Mouse (Mus musculus) stomach, postnatal 0 days (tissue): ENCODE results near the gene Pde4b. TPM values are rescaled to one million over a fixed set of nuclear protein-coding genes. Genes with fewer than 3 reads are reported as not detected.

Source experiments
- ATAC-seq: fragments of 200-750 bp; cut with Nextera tagmentation; 2 replicates; pipeline ENCODE4 v1.8.0; 2017; ENCODE audit not compliant: low FRiP score, low TSS enrichment
- DNase-seq: peaks from one replicate; pipeline ENCODE4 v3.0.0-alpha.2; 2016; ENCODE audit warnings: low spot score
- H3K27ac ChIP-seq: fragments of 300-500 bp; sonication (generic); replicated peaks from 2 replicates; pipeline ENCODE4 v1.5.1; 2014; ENCODE audit warnings: mild to moderate bottlenecking, control low read depth
- H3K27me3 ChIP-seq: fragments of 300-500 bp; sonication (generic); 2 replicates; pipeline ENCODE4 v1.6.1; 2014; ENCODE audit warnings: low read length; ENCODE audit not compliant: control insufficient read depth, insufficient read depth
- H3K36me3 ChIP-seq: fragments of 300-500 bp; sonication (generic); 2 replicates; pipeline ENCODE4 v1.6.1; 2014; ENCODE audit warnings: low read length, mixed read lengths; ENCODE audit not compliant: control insufficient read depth, insufficient read depth
- H3K4me1 ChIP-seq: fragments of 300-500 bp; sonication (generic); replicated peaks from 2 replicates; pipeline ENCODE4 v1.6.1; 2014; ENCODE audit warnings: antibody characterized with exemption; ENCODE audit not compliant: control insufficient read depth, insufficient read depth
- H3K4me2 ChIP-seq: fragments of 300-500 bp; sonication (generic); replicated peaks from 2 replicates; pipeline ENCODE4 v1.6.1; 2014; ENCODE audit warnings: low read depth, mild to moderate bottlenecking, control low read depth, moderate library complexity
- H3K4me3 ChIP-seq: fragments of 300-500 bp; sonication (generic); 2 replicates; pipeline ENCODE4 v1.5.1; 2014; ENCODE audit warnings: low read depth, low read length, control low read depth
- H3K9ac ChIP-seq: fragments of 300-500 bp; sonication (generic); 2 replicates; pipeline ENCODE4 v1.6.1; 2014; ENCODE audit warnings: mild to moderate bottlenecking, low read length, control low read depth, mixed read lengths
- H3K9me3 ChIP-seq: fragments of 300-500 bp; sonication (generic); 2 replicates; pipeline ENCODE4 v1.6.1; 2016; ENCODE audit warnings: low read length; ENCODE audit not compliant: control insufficient read depth
- CTCF ChIP-seq: IDR thresholded peaks from 2 replicates; pipeline ENCODE4 v1.5.1; 2016; ENCODE audit warnings: antibody characterized with exemption, low read depth, mild to moderate bottlenecking, moderate library complexity
- EP300 ChIP-seq: optimal IDR thresholded peaks from 2 replicates; pipeline ENCODE3; 2016; ENCODE audit warnings: antibody characterized with exemption
- WGBS: fragments of 180-500 bp; shearing (Covaris S2); extraction: QIAGEN DNeasy Blood & Tissue Kit; methylation state at CpG from one replicate; pipeline ENCODE4 v1.1.7; 2014; 5-methylcytosine and 5-hydroxymethylcytosine counted together
- polyA plus RNA-seq: library from polyadenylated mRNA; unstranded; fragments of >200 nt; fragmentation: Nextera tagmentation; extraction: Ambion mirVana; gene quantifications from 2 replicates; pipeline ENCODE4 v1.2.1, GENCODE M21; 2015

The Pde4b gene
- polyA plus RNA-seq, 1 experiment from 2014 or later = 9.1 TPM

GRCm38 (mm10) chr4:102498920-102499316, 411.6 kb downstream of the Pde4b start:
- Histone ChIP-seq H3K9ac (no peak overlapping the region), H3K4me2 (no peak overlapping the region), H3K9me3 (no peaks in the 10 kb centered on the region), H3K4me1 (no peaks in the 10 kb centered on the region), H3K4me3 (no peak overlapping the region), H3K36me3 (no peaks in the 10 kb centered on the region), H3K27me3 (no peaks in the 10 kb centered on the region; the same call in 1 of the 2 replicates), H3K27ac (no peak overlapping the region)
- 87% methylated on average over 1 of the region's 1 CpGs for WGBS
- DNase-seq = no peak
- no peak for ATAC-seq
- TF ChIP-seq EP300 (no peak), CTCF (no peak)

GRCm38 (mm10) chr4:102505714-102506113, 418.4 kb downstream of the Pde4b start:
- Histone ChIP-seq H3K27me3 (no peaks in the 10 kb centered on the region), H3K36me3 (no peaks in the 10 kb centered on the region), H3K4me2 (no peak overlapping the region), H3K27ac (no peak overlapping the region), H3K9ac (no peak overlapping the region), H3K4me3 (no peak overlapping the region), H3K4me1 (0 out of 2 replicates have a peak, but pooled peaks cover 2% of the 10 kb centered on the region), H3K9me3 (no peaks in the 10 kb centered on the region)
- 73% methylated on average over 6 of the region's 6 CpGs for WGBS
- DNase-seq = no peak
- TF ChIP-seq EP300 = no peak
- TF ChIP-seq CTCF = peak; percentile 19; the same call in 1 of the 2 replicates
- no peak for ATAC-seq

GRCm38 (mm10) chr4:102506376-102507280, 419.3 kb downstream of the Pde4b start:
- 71% methylated on average over 15 of the region's 15 CpGs for WGBS
- no peak overlapping the region for H3K4me3 ChIP-seq
- TF ChIP-seq CTCF (no peak), EP300 (no peak)
- DNase-seq (no peak), ATAC-seq (no peak)
- H3K4me1 ChIP-seq = peaks cover 3% of the 10 kb centered on the region; the same call in 1 of the 2 replicates
- H3K36me3 ChIP-seq = no peaks in the 10 kb centered on the region
- no peaks in the 10 kb centered on the region for H3K27me3 ChIP-seq
- H3K4me2 ChIP-seq = no peak overlapping the region
- H3K9ac ChIP-seq = no peak overlapping the region
- no peaks in the 10 kb centered on the region for H3K9me3 ChIP-seq
- no peak overlapping the region for H3K27ac ChIP-seq

GRCm38 (mm10) chr4:102507344-102507743, 420.0 kb downstream of the Pde4b start:
- 66% methylated on average over 9 of the region's 9 CpGs for whole genome bisulfite sequencing
- Histone ChIP-seq H3K4me3 (no peak overlapping the region), H3K4me2 (no peak overlapping the region), H3K4me1 (peaks cover 4% of the 10 kb centered on the region), H3K9ac (no peak overlapping the region), H3K27ac (no peak overlapping the region), H3K36me3 (no peaks in the 10 kb centered on the region), H3K9me3 (no peaks in the 10 kb centered on the region), H3K27me3 (no peaks in the 10 kb centered on the region)
- DNase-seq = no peak
- ATAC-seq = no peak
- TF ChIP-seq CTCF (no peak), EP300 (no peak)

DNA sequence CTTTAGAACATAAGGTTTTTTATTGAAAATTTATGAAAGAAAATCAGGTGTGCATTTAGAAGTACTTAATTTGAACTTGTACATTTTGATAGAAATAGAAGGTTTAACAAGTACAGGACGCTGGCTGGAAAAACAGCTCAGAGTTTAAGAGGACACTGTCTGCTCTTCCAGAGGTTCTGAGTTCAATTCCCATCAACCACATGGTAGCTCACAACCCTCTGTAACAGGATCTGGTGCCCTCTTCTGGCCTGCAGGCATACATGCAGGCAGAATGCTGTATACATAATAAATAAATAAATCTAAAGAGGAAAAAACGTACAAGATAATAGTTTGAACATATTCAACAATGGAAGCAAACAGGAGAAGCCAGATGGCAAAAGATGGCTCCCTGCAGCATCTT, 420.4 kb downstream of the Pde4b start:
- Histone ChIP-seq H3K4me1 (peaks cover 4% of the 10 kb centered on the region), H3K4me2 (no peak overlapping the region), H3K9ac (no peak overlapping the region), H3K27me3 (no peaks in the 10 kb centered on the region), H3K27ac (no peak overlapping the region), H3K9me3 (no peaks in the 10 kb centered on the region), H3K4me3 (no peak overlapping the region), H3K36me3 (no peaks in the 10 kb centered on the region)
- TF ChIP-seq CTCF (peak; percentile 45), EP300 (no peak)
- WGBS = 74% methylated on average over 2 of the region's 2 CpGs
- DNase-seq = no peak
- no peak for ATAC-seq

DNA sequence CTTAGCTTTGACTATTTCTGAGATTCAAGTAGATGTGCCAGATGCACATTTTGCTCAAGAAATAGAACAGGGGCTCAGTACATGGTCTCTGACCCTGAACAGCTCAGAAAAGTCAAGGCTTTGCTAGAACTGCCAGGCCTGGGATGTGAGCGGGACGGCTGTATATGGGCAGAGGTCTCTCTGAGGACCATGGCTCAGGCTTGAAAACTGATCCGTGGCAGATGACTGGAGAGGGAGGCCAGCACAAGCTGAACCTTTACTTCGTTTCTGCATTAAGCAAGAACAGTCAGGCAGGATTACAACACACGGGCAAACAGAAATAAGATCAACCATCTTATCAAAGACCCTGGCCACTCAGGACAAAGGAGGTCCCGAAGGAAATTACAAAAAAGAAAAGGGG, 422.7 kb downstream of the Pde4b start:
- Histone ChIP-seq H3K4me1 (peaks cover 7% of the 10 kb centered on the region), H3K9me3 (no peaks in the 10 kb centered on the region), H3K36me3 (no peaks in the 10 kb centered on the region), H3K27me3 (no peaks in the 10 kb centered on the region), H3K27ac (no peak overlapping the region), H3K4me2 (no peak overlapping the region), H3K4me3 (no peak overlapping the region), H3K9ac (no peak overlapping the region)
- DNase-seq = no peak
- 68% methylated on average over 6 of the region's 6 CpGs for WGBS
- TF ChIP-seq CTCF (no peak), EP300 (no peak)
- no peak for ATAC-seq
